Mouse (Mus musculus) testis, adult 2 months (tissue): ENCODE results near the gene Cdr2l. TPM values are rescaled to one million over a fixed set of nuclear protein-coding genes. Genes with fewer than 3 reads are reported as not detected.

Experiments used
- H3K27ac ChIP-seq: fragments of 200-500 bp; 2 replicates; pipeline ENCODE4 v1.5.1; 2012; ENCODE audit warnings: low read depth, low read length; ENCODE audit not compliant: control insufficient read depth, insufficient read depth
- H3K27me3 ChIP-seq: fragments of 200-500 bp; 2 replicates; pipeline ENCODE4 v1.6.1; 2012; ENCODE audit warnings: mild to moderate bottlenecking, low read length, moderate library complexity; ENCODE audit not compliant: control insufficient read depth, insufficient read depth
- H3K36me3 ChIP-seq: fragments of 200-500 bp; 2 replicates; pipeline ENCODE4 v1.6.1; 2012; ENCODE audit warnings: mild to moderate bottlenecking, low read length; ENCODE audit not compliant: control insufficient read depth, insufficient read depth
- H3K4me1 ChIP-seq: fragments of 200-500 bp; 2 replicates; pipeline ENCODE4 v1.6.1; 2012; ENCODE audit warnings: low read length; ENCODE audit not compliant: control insufficient read depth, insufficient read depth
- H3K4me3 ChIP-seq: fragments of 200-500 bp; 2 replicates; pipeline ENCODE4 v1.5.1; 2012; ENCODE audit warnings: low read depth, mild to moderate bottlenecking, low read length, moderate library complexity, mixed read lengths; ENCODE audit not compliant: control insufficient read depth
- CTCF ChIP-seq: fragments of 200-500 bp; IDR thresholded peaks from 2 replicates; pipeline ENCODE4 v1.5.1; 2012; ENCODE audit warnings: low read depth, mild to moderate bottlenecking, inconsistent platforms, low read length, moderate library complexity; ENCODE audit not compliant: control insufficient read depth, insufficient read depth, insufficient replicate concordance
- POLR2A ChIP-seq: fragments of 200-500 bp; IDR thresholded peaks from 2 replicates; pipeline ENCODE4 v1.6.1; 2012; ENCODE audit warnings: low read depth, mild to moderate bottlenecking, inconsistent platforms, low read length, moderate library complexity; ENCODE audit not compliant: control insufficient read depth
- polyA plus RNA-seq: library from polyadenylated mRNA; depleted of rRNA; stranded (reverse); fragments of >200 nt; gene quantifications from 2 replicates; pipeline ENCODE4 v1.2.3, GENCODE M21; 2012; rRNA removed

The Cdr2l gene
- 5.2 TPM in 2 replicates for polyA plus RNA-seq

GRCm38 (mm10) chr11:115381743-115382539 is at the start of gene Cdr2l:
Gene Cdr2l (plus strand): TSS chr11:115381916.
- TF ChIP-seq POLR2A (peak; percentile 46; the same call in 1 of the 2 replicates), CTCF (no peak)
- Histone ChIP-seq H3K27ac (peak within 1 kb of the TSS; percentile 23; the same call in 1 of the 2 replicates), H3K36me3 (no peaks in the 10 kb centered on the region), H3K27me3 (no peaks in the 10 kb centered on the region), H3K4me1 (peaks cover 7% of the 10 kb centered on the region; the same call in 1 of the 2 replicates), H3K4me3 (peak within 1 kb of the TSS; percentile 74)

DNA sequence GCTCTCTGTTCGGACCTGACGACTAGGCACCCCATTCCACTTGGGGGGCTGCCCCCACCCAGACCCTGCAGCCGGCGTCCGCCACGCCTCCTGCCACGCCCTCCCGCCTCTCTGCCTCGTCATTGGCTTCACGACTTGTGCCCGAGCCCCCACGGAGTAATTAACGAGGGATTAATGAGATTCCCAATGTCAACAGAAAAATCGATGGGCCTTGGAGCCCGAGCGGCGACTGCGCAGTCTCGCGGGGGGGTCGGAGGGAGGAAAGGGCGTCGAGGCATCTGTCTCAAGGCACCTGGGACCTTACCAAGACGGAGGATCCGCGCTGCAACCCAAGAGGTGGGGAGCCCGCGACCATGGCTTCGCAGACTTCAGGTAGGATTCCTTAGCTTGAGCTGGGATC is 47.2 kb upstream of the Cdr2l start, which contains the start of gene Otop3:
TSS of gene Otop3 (plus strand) at position 201 of the 400 bp plus-strand sequence.
- TF ChIP-seq CTCF = no peak
- TF ChIP-seq POLR2A = no peak
- Histone ChIP-seq H3K27me3 (no peaks in the 10 kb centered on the region), H3K4me1 (peaks cover 8% of the 10 kb centered on the region), H3K36me3 (no peaks in the 10 kb centered on the region), H3K4me3 (no peak within 1 kb of the TSS; the same call in 1 of the 2 replicates), H3K27ac (no peak within 1 kb of the TSS)

- Histone ChIP-seq H3K27ac (no peak overlapping the region), H3K4me1 (peaks cover 6% of the 10 kb centered on the region), H3K36me3 (no peaks in the 10 kb centered on the region), H3K27me3 (no peaks in the 10 kb centered on the region), H3K4me3 (no peak overlapping the region)
- TF ChIP-seq CTCF = no peak
- no peak for TF ChIP-seq POLR2A
Measured at GRCm38 (mm10) chr11:115335223-115335622, 46.5 kb upstream of the Cdr2l start.

- Histone ChIP-seq H3K27ac (no peak overlapping the region), H3K4me3 (no peak overlapping the region), H3K36me3 (no peaks in the 10 kb centered on the region), H3K27me3 (no peaks in the 10 kb centered on the region), H3K4me1 (peaks cover 6% of the 10 kb centered on the region)
- TF ChIP-seq POLR2A = no peak
- TF ChIP-seq CTCF = no peak
Measured at GRCm38 (mm10) chr11:115336115-115336514, 45.6 kb upstream of the Cdr2l start.

GRCm38 (mm10) chr11:115337350-115337749 is 44.4 kb upstream of the Cdr2l start:
- peaks cover 6% of the 10 kb centered on the region for H3K4me1 ChIP-seq
- H3K4me3 ChIP-seq = no peak overlapping the region
- H3K27ac ChIP-seq = no peak overlapping the region
- no peak for TF ChIP-seq POLR2A
- TF ChIP-seq CTCF = no peak
- no peaks in the 10 kb centered on the region for H3K27me3 ChIP-seq
- no peaks in the 10 kb centered on the region for H3K36me3 ChIP-seq

DNA sequence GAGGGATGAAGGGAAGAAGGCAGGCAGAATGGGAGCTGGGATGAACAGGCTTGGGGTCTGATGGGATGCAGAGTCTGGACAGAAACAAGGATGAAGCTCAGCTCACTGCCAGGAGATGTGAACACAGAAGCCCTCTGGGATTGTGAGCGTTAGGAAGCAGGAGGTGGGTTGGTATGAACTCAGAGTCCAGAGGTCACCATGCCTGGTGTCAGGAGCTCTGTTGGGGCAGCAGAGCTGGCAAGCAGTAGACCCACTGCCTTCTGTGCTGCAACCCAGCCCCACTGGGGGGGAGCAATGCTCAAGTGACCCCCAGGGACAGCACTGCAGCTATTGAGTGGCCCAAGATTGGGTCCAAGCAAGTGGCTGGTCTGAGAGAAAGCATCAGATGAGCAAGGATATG is 43.9 kb upstream of the Cdr2l start:
- no peaks in the 10 kb centered on the region for H3K36me3 ChIP-seq
- TF ChIP-seq CTCF (no peak), POLR2A (no peak)
- H3K27ac ChIP-seq = no peak overlapping the region
- H3K4me1 ChIP-seq = peaks cover 6% of the 10 kb centered on the region
- H3K4me3 ChIP-seq = no peak overlapping the region
- no peaks in the 10 kb centered on the region for H3K27me3 ChIP-seq

DNA sequence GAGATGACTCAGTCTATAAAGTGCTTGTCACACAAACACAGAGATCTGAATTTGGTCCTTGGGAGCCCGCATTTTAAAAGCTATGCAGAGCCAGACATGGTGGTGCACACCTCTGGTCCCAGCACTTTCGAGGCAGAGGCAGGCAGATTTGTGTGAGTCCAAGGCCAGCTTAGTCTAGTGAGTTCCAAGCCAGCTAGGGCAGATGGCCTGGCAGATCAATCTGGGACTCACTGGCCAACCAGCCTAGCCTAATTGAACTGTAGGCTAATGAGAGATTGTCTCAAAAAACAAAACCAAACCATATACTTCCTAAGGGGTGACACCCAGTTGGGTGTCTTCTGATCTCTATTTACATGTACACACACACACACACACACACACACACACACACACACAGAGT is 40.5 kb upstream of the Cdr2l start:
- TF ChIP-seq CTCF (no peak), POLR2A (no peak)
- no peak overlapping the region for H3K27ac ChIP-seq
- H3K4me3 ChIP-seq = peak overlapping the region; percentile 67
- H3K27me3 ChIP-seq = no peaks in the 10 kb centered on the region
- H3K36me3 ChIP-seq = no peaks in the 10 kb centered on the region
- peaks cover 4% of the 10 kb centered on the region for H3K4me1 ChIP-seq

- H3K4me3 ChIP-seq = peak overlapping the region; percentile 28
- H3K36me3 ChIP-seq = no peaks in the 10 kb centered on the region
- no peaks in the 10 kb centered on the region for H3K27me3 ChIP-seq
- no peak overlapping the region for H3K27ac ChIP-seq
- TF ChIP-seq POLR2A (no peak; the same call in 1 of the 2 replicates), CTCF (no peak)
- H3K4me1 ChIP-seq = peaks cover 4% of the 10 kb centered on the region
Measured at GRCm38 (mm10) chr11:115341866-115342265, 39.9 kb upstream of the Cdr2l start.
